Mouse (Mus musculus): ENCODE measurements at regions not wholly inside any gene's neighbourhood (a gene's known extent, or its start where the extent isn't known, plus 50 kb on each side); places are given as distances from the start of the nearest gene placed in this dataset.

- no peak for TF ChIP-seq CTCF (conservative IDR thresholded peaks at IDR 0.05 in 1 of 2, IDR thresholded peaks at IDR 0.05 in 1 of 2; ENCODE audit: low read depth in 2 of 2, low read length in 2 of 2)
- TF ChIP-seq JUND (conservative IDR thresholded peaks at IDR 0.05; ENCODE audit: low read depth, low read length): no peak
- no peak for TF ChIP-seq ZMIZ1 (IDR thresholded peaks at IDR 0.05; ENCODE audit: low read depth, low read length)
- no peak for TF ChIP-seq ELF1 (IDR thresholded peaks at IDR 0.05; ENCODE audit: low read depth, low read length)
- no peak for TF ChIP-seq SIN3A (IDR thresholded peaks at IDR 0.05; ENCODE audit: low read length)
These were observed 117.4 kb downstream of the Rfpl4b start for GRCm38 (mm10) chr10:38703954-38704761.
